Mouse (Mus musculus): ENCODE data around the gene Dock3.

Dock3 gene

DNA sequence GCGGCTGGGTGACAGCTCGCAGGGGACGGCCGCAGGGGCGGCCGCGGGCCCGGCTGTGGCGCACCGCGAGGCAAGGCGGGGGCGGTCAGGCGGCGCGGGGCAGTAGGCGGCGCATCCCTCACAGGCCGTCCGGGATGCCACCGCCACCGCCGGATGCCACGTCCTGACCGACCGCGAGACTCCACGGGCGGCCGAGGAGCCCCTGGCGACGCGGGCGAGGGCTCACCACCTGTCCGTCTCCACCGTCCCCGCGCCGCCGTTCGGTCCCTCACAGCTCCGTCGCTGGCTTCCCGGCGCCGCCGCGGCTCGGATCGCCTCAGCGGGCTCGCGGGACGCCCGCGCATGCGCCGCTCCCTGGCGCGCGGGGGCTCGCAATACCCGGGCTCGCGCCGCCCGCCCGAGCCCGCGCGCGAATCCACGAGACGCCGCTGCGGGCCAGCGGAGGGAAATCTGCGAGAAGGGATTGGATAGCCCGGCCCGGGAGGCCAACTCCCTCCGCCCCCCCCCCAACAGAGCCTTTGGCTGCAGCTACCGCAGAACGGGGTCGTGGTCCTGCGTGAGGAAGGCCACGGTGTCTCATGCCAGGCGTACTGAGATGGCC, at the start of gene Dock3:
Gene Dock3, minus strand, starts transcription at position 371 of the 601 bp plus-strand sequence.
- DNase-seq (ENCODE audit: low read depth) = peak; percentile 7

DNA sequence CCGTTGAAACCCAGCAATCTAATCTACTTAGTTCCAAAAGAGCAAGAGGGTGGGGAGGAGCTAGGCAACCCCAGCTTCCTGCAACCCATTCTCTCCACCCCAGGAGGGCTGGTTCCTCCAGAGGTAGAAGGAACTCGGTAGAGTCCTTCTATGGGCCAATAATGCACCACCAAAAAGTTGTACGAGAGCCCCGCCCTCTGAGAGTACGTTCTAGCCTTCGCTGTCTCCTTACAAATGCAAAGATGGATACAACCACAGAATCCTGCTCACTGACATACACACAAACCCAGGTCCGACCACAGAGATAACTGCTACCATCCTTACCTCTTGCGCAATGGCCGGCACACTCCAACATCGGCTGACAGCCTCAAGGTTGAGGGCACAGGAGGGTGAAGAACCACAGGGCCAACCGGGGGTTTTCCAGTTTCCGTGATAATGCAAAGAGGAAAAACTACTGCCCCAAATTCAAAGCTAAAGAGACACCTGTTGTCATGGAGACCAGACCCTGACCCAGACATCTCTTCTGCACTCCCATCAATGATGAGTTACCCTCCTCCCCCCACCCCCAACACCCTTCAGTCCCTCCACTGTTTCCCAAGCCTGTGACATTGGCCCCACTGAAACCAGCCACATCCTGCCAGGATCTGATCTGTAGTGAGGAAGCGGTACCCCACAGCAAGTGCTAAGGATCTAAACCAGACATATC, 48.8 kb upstream of the Dock3 start:
- DNase-seq (ENCODE audit: low read depth) = no peak

DNA sequence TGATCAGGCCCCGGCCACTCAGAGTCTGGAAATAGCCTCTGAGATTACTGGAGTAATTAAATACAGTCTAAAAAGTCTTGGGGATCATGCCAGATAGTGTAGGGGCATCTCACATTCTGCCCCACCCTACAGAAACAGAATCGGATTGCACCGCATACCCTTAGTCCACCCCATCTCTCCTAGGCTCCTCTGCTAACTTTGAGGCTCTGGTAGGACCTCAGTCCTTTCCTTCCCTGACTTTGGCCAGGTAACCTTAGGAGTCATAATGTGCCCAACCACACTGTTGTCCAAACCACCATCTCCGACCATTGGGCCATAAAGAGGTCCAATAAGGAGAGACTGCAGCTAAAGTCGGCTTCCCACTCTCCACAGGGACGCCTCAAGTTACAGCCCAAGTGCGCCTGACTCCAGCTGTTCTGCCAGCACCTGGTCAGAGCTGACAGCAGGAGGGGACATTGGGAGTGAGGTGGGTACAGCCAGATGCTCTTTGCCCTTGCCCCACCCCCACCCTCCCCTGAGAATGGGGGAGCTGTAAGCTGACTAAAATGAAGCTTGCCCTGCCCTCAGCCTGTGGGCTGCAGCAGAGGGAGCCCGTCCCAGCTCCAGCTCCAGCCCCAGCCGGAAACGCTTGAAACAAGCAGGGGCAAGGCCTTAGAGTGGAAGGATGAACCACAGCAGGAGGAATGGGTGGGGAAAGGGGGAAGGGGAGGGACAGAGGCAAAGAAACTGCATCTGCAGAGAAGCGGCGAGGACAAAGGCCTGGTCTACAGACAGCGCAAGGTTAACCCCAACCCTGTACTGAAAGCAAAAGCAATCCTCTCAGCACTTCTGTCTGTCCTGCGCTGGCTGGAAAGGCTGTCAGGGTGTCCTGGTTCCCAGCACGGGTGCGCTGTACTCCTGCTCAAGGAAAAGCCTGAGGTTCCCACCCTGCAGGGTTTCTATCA, 47.9 kb upstream of the Dock3 start:
- DNase-seq (ENCODE audit: low read depth) = no peak

DNA sequence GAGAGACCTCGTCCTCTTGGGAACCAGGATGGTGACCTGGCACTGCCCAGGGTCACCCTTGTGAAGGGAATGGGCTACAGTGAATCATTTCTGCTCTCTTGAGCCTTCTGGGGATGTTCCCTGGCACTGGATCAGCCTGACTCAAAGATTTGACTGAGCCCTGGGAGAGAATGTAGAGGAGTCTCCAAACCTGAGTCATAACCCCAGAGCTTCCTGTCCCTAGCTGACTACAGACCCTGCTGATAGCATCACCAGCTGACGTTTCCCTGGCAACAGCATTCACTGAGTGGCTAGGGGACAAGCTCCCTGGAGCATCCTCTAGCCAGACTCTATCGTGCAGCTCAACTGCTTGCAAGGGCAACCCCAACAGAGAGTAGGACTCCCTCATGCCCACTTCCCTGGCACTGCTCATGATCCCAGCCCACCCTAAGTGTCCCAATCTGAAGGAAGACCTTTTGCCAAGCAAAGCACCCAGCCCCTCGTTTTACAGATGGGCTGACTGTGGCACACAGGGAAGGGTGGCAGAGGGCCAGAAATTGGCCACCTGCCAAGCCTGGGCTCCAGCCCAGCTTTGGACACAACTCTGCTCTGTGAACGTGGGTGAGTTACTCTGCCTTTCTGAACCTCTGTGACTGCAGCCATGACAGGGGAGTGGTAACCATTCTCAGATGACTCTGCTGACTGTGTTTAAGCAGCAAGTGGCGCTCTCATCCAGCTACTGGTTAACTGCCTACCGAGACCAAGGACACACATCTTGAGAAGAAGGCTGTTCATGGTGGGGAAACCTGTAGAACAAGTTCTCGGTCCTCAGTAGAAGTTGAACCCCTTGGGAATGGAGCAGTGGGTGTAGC, 47.0 kb upstream of the Dock3 start:
- no peak for DNase-seq (ENCODE audit: low read depth)

DNA sequence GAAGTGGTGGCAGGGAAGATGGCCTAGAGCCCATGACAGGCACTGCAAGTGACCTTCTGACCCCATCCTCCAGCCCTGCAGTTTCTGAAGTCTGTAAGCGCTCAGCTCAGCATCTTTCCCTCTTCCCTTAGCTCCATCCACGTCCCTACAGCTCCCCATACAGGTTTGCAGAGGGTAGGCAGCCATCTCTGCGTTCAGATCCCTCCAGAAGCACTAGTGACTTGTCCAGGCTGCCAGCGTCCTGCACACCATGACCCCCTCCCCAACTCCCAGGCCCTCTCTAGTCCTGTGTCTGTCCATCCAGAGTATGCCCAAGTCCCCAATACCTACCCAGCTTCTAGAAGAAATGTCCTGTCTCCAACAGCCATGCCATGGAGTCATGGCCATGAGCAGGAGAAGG, 46.4 kb upstream of the Dock3 start:
- no peak for DNase-seq (ENCODE audit: low read depth)

DNA sequence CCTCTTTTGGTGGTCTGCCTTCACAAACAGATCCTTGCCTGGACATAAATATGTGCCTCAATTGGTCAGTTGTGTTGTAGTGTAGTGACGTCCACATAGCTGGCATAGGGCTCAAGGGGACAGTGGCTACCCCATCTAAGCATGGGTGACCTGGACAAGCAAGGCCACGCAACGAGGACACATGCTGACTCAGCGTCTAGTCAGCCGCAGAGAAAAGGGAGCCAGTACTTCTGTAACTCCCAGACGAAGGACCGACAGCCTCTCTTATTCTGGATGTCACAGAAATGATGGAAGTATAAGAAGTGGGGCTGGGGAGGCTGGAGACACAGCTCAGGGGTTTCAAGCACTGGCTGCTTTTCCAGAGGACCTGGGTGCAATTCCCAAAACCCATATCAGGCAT, 45.9 kb upstream of the Dock3 start:
- no peak for DNase-seq (ENCODE audit: low read depth)

DNA sequence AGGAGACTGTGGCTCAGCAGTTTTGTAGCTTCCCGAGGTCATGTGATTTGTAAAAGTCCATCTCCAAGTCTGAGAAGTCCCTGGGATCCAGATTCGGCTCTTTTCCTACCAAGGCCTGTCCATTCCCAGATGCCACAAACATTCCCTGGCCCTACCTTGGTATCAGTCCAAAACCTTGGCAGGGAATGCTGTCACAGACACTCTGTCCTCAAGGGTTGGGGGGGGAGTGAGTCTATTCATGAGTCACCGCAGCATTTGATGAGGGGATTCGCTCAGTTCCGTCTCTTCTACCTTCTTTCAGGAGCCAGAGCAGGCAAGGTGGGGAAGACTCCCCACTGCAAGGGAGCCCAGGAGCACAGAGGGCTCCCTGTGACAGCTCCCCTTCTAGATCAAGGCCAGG, 44.0 kb upstream of the Dock3 start:
- no peak for DNase-seq (ENCODE audit: low read depth)

DNA sequence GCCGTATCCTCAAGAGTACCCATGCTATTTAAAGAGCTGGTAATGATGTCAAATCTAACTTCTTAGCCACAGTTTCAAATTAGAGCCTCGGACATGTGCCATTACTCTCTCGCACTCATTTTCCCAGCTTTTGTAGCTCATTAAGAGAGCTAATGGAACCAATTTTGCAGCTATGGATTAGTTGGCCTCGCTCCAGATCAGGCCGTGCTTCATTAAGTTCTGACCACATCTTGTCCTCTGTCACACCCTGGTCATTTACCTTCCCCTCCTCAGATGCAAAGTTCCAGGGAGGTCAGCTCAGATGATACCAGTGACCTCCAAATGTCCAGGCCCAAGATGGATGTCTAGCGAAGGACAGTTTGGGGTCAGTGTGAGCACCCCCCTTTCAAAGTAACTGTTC, 43.0 kb upstream of the Dock3 start:
- no peak for DNase-seq (ENCODE audit: low read depth)

DNA sequence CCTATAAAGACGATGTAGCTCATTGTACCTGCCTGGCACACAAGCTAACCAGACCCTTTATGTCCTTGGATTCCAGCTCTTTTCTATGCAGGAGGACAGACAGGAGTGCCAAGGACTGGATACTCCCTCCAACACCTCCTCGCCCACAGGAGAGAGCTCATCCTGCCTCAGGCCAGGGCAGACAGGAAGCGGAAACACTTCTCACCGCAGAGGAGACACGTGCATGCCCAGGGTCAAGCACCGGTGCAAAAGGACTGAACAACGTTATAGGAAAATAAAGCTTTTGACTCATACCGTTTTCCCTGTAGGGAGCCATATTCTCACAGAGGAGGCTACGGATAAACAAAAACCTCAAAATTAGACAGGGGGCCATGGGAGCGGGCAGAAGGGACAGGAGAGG, 41.5 kb upstream of the Dock3 start:
- no peak for DNase-seq (ENCODE audit: low read depth)

DNA sequence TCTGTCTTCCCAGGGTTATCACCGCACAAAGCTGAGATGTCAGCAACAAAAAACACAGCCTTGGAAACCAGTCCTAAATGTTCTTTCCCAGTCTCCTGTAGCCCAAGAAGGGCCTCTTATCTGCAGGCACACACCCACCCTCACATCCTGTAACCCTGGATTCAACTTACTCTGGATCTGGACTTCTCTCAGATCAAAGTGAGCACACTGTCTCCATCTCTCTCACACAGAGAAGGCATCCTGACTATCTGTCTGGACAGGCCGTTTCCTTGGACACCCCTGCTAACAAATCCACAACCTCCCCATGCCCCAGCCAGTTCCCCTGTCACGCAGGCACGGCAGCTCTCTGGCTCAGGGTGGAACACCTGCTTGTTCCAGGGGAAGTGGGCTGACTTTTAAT, 40.6 kb upstream of the Dock3 start:
- no peak for DNase-seq (ENCODE audit: low read depth)

DNA sequence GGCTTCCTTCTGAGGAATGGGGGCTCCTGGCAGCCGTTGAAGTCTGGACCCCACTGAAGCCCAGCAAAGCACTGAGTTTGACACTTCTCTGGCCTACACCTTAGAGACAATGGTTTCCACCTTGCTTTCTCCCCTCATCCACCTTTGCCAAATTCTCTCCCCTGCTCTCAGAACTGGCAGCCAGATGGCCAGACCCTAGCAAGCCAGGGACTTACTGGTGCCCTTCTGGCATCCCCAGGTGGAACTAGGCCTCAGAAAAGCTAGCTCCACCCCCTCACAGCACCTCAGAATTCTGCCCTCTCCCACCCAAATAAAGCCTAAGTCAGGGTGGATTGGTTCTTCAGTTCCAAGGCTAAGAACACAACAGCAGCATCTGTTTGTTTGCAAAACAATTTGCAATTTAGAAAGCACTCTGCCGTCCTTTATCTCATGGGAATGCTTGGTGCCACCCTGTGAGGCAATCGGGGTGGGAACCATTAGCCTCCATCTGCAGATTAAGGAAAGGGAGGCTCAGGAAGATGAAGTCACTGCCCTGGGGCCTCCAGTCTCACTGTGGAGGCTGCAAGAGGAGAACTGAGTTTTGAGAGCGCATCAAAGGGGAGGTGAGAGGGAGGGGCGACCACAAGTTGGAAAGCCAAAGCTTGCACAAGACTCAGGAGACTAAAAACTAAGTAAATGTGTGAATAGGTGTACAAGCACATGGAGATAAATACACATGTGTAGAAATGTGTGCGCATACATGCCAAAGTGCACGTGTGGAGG, 39.6 kb upstream of the Dock3 start:
- DNase-seq (ENCODE audit: low read depth) = no peak

DNA sequence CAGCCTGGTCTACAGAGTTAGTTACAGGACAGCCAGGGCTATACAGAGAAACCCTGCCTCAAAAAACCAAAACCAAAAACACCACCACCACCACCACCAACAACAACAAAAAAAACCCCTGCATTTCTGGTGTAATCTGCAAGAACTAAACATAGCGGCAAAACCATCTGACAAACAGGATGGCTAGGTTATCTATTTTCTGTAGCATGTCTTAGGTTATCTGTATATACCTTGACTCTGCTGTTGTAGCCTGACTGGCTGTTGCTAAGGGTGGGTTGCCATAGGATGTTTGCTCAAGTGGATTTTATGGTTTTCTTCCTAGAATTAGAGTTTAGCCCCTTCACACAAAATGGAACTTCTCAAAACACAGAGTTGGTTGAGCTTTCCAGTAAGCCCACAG, 38.1 kb upstream of the Dock3 start:
- DNase-seq (ENCODE audit: low read depth) = no peak

DNA sequence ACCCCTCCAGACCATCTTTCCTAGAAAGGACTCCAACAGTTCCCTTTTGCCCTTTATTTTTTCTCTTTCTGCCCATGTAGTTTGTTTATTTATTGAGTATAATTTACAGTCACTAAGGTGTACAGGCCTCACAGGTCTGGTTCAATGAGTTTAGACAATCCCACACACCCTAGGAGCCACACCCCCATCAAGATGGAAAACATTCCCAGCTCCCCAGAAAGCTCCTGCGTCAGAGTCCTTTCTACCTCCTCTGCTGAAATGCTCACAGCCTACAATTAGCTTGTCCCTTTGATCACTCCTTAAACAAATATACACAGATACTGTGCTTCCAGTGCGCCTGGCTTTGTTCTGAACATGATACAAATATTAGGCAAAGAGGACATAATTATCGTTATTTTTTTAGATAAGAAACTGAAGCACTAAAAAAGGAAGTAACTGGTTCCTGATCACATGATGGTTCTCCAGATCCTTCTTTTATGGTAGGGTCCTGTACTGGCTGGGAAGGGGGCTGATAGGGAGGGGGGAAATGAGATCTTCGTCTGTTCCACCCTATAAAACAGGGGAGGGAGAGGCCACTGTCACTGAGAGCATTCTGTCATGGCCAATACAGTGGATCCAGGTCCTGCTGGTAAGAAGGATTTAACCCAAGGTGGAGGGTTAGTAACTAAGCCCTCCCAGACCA, 36.2 kb upstream of the Dock3 start:
- no peak for DNase-seq (ENCODE audit: low read depth)

DNA sequence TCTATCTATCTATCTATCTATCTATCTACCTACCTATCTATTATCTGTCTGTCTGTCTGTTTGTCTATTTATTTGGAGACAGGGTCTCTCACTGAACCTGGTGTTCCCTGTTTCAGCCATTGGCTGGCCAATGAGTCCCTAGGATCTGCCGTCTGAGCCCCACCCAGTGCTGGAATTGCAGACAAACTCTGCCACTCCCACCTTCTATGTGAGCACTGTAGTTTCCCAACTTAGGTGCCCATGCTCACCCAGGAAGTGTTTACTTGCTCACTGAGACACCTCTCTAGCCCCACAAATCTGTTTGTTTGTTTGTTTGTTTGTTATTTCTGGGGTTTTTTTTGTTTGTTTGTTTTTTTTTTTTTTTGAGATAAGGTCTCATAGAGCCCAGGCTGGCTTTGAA, 35.3 kb upstream of the Dock3 start:
- no peak for DNase-seq (ENCODE audit: low read depth)

DNA sequence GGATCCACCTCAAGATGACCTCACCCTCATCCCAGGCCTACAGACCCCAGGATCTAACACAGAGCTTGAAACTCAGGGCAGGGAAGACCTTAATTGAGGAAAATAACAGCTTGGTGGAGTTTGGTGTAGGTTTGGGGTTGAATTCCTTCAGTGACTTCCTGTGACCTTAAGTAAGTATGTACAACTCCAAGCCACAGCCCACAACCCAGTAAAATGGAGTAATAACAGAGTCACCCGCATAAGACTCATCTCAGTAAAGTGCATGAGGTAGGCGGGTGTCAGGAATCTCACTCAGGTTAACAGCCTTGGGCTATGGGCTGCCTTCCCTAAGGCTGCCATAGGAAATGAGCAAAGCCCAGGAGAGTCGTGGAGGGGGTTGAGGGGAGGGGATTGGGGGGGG, 33.0 kb upstream of the Dock3 start:
- DNase-seq (ENCODE audit: low read depth) = no peak

DNA sequence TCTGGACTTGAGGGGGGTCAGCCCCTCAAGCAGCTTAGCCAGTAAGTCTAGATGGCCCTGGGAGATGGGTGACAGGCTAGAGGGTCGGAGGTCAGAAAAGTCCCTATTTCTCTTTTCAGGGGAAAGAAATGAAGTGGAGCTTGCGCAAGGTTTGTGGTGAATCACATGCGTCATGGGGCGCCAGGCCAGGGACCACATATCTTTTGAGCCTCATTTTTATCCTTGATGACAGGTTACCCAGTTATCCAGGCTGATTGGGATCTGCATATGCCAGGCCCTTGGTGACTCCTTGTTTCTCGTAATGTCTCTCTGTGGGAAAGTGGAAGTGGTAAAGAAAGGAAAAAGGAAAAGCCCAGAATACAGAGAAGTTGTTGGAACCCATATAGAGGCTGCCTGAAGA, 32.2 kb upstream of the Dock3 start:
- no peak for DNase-seq (ENCODE audit: low read depth)

DNA sequence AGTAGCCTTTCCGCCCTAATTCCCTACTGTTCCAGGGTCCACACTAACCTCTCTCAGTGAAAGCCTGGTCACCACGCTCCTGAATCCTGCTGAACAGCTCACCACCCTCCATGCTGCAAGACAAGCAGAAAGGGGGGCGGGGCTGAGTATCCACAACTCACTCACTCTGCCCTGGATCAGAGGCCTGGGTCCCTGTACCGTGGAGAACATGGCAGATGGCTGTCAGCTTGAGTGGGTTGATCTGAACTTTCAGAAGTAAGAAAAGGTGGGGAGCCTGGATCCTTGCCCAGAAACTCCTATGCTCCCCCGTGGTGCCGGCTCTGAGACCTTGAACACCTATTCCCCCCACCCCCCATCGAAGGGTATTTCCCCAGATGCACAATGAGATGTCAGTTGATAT, 30.7 kb upstream of the Dock3 start:
- DNase-seq (ENCODE audit: low read depth) = no peak

DNA sequence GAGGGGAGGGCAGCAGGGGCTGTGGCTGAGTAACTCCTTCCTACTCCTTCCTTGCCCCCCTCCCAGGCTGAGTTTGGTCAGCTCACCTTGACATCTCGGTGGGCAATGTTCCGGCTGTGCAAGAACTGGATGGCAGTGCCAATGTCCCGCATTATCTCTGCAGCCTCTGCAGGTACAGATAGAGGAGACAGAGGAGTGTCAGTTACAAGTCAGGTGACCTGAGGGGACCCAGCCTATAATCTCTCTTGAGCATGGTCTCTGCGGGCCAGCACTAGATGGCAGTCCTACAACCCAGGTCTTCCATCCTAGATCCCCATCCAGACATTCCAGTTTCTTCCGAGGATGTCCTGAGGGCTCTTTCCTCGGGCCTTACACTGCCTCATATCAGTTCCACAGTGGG, 30.1 kb upstream of the Dock3 start:
- DNase-seq (ENCODE audit: low read depth) = no peak

DNA sequence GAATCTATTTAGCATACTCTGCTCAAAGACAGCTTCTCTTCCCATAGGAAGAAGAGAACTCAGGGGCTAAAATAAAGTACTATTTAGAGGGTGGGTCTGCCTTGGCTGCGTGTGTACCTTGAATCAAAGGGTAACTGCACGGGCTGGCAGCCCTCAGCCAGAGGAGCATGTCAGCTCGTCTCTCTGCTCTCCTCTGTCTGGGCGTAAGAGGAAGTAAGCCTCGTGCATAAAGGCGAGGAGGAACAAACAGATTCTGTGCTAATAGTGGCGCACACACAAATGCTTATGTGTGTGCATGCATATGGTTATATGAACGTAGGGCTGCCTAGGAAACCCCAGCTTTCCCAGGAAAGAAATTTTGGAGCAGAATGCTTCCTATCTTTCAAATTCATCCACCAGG, 29.1 kb upstream of the Dock3 start:
- no peak for DNase-seq (ENCODE audit: low read depth)

DNA sequence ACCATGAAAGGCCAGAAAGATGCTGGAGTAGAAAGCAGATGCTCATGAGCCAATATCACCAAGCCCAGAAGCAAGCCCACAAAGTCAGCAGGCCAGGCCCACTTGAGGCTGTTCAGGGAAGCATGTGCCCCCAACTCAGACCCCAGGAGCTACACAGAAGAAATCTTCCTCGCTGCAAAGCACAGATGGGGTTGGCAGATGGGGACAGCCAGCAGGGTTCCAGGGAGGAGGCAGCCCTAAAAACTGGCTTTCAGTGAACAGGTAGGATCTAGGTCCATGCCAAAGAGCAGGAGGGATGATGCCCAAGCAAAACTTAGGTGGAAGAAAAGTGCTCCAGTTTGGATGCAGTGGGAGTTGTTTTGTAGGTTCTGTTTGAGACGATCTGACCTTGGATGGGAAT, 28.7 kb upstream of the Dock3 start:
- DNase-seq (ENCODE audit: low read depth) = no peak

DNA sequence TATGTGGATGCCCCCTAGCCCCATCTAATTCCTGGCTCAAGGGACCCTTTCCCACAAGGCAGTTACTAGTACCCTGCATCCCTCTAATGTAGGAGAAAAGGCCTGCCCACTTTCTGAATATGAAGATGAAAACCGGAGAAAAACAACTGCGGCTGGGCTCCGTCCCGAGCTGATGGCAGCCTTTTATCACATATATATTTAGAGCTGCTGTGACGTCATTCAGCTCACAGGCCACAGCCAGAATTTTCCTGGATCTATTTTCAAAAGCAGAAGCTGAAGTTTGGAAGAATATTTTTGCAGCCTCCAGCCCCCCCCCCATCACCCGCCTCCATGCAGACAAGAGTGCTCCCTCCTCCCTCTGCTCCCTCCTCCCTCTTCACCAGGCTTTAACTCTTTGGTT, 27.9 kb upstream of the Dock3 start:
- no peak for DNase-seq (ENCODE audit: low read depth)

Data from c-Kit-positive CD71-positive TER-119-negative erythroid progenitor cells, embryonic 14.5 days (primary cell).